Mouse (Mus musculus) liver, embryonic 14.5 days (tissue): ENCODE data around the gene Fnip2. TPM values are rescaled to one million over a fixed set of nuclear protein-coding genes. Genes with fewer than 3 reads are reported as not detected.

Source experiments
- ATAC-seq: fragments of 200-750 bp; cut with Nextera tagmentation; 2 replicates; pipeline ENCODE4 v1.8.0; 2017; ENCODE audit warnings: moderate number of reproducible peaks, mild to moderate bottlenecking, moderate library complexity; ENCODE audit not compliant: insufficient read depth
- DNase-seq, 3 experiments: peaks; one replicate each; pipeline ENCODE4 v3.0.0-alpha.2; 2012 to 2013; ENCODE audit warnings: low read depth in 3 of 3, low spot score in 3 of 3
- H3K27ac ChIP-seq: fragments of 300-500 bp; sonication (generic); 2 replicates; pipeline ENCODE4 v1.5.1; 2014; ENCODE audit warnings: moderate library complexity, mild to moderate bottlenecking, control low read depth, inconsistent platforms
- H3K27me3 ChIP-seq: fragments of 300-500 bp; sonication (generic); 2 replicates; pipeline ENCODE4 v1.6.1; 2014; ENCODE audit warnings: mild to moderate bottlenecking, low read length, moderate library complexity; ENCODE audit not compliant: control insufficient read depth, insufficient read depth
- H3K36me3 ChIP-seq: fragments of 300-500 bp; sonication (generic); replicated peaks from 2 replicates; pipeline ENCODE4 v1.6.1; 2014; ENCODE audit warnings: low read depth; ENCODE audit not compliant: control insufficient read depth, insufficient read depth
- H3K4me1 ChIP-seq, 2 experiments: fragments of 200-500 bp in 1 of 2; fragments of 300-500 bp in 1 of 2; sonication (generic) in 1 of 2; replicated peaks; 2 replicates each; pipeline ENCODE4 v1.6.1; 2012 to 2014; ENCODE audit warnings: antibody characterized with exemption in 1 of 2, inconsistent platforms in 1 of 2, low read length in 1 of 2; ENCODE audit not compliant: control insufficient read depth in 2 of 2, insufficient read depth in 2 of 2
- H3K4me2 ChIP-seq: fragments of 300-500 bp; sonication (generic); 2 replicates; pipeline ENCODE4 v1.6.1; 2014; ENCODE audit warnings: low read depth, mild to moderate bottlenecking, control low read depth, moderate library complexity
- H3K4me3 ChIP-seq, 2 experiments: fragments of 200-500 bp in 1 of 2; fragments of 300-500 bp in 1 of 2; sonication (generic) in 1 of 2; 2 replicates each; pipeline ENCODE4 v1.5.1; 2012 to 2014; ENCODE audit warnings: low read depth in 2 of 2, low read length in 2 of 2, mild to moderate bottlenecking in 2 of 2, control low read depth in 1 of 2, inconsistent platforms in 1 of 2, moderate library complexity in 1 of 2; ENCODE audit not compliant: insufficient read depth in 1 of 2
- H3K9ac ChIP-seq: fragments of 300-500 bp; sonication (generic); replicated peaks from 2 replicates; pipeline ENCODE4 v1.6.1; 2014; ENCODE audit warnings: mild to moderate bottlenecking, control low read depth, moderate library complexity
- H3K9me3 ChIP-seq: fragments of 300-500 bp; sonication (generic); 2 replicates; pipeline ENCODE4 v1.6.1; 2016; ENCODE audit warnings: low read length, mixed read lengths; ENCODE audit not compliant: control insufficient read depth
- CTCF ChIP-seq: IDR thresholded peaks from 2 replicates; pipeline ENCODE4 v1.5.1; 2016; ENCODE audit warnings: antibody characterized with exemption, low read depth, control low read depth
- EP300 ChIP-seq: IDR thresholded peaks from 2 replicates; pipeline ENCODE4 v1.6.1; 2016; ENCODE audit warnings: antibody characterized with exemption, low read depth
- WGBS: fragments of 180-500 bp; shearing (Covaris S2); extraction: QIAGEN DNeasy Blood & Tissue Kit; methylation state at CpG from one replicate; pipeline ENCODE4 v1.1.7; 2014; ENCODE audit not compliant: insufficient replicate concordance; 5-methylcytosine and 5-hydroxymethylcytosine counted together
- polyA plus RNA-seq, 2 experiments: library from polyadenylated mRNA; depleted of rRNA in 1 of 2; stranded (reverse) in 1 of 2; unstranded in 1 of 2; fragments of >200 nt; fragmentation: Nextera tagmentation in 1 of 2; extraction: Ambion mirVana in 1 of 2; gene quantifications; 2 replicates each; pipeline versions ENCODE4 v1.2.1 to v1.2.3; 2012 to 2014

The Fnip2 gene
- polyA plus RNA-seq, 2 experiments = 3.5 to 5.9 TPM

GRCm38 (mm10) chr3:79495151-79495550 is 72.4 kb downstream of the Fnip2 start:
- ATAC-seq (no peak), DNase-seq (no peak)
- no peak overlapping the region for H3K27ac ChIP-seq
- no peaks in the 10 kb centered on the region for H3K27me3 ChIP-seq
- H3K4me3 ChIP-seq = no peak overlapping the region
- no peaks in the 10 kb centered on the region for H3K9me3 ChIP-seq
- no peak overlapping the region for H3K9ac ChIP-seq
- TF ChIP-seq CTCF (0 out of 2 replicates have a peak, but pooled peaks have one; percentile 19), EP300 (no peak)
- peaks cover 43% of the 10 kb centered on the region for H3K36me3 ChIP-seq
- H3K4me2 ChIP-seq = no peak overlapping the region
- 81% methylated on average over 7 of the region's 7 CpGs for WGBS
- no peaks in the 10 kb centered on the region for H3K4me1 ChIP-seq

GRCm38 (mm10) chr3:79494028-79494427 is 73.6 kb downstream of the Fnip2 start:
- WGBS = 89% methylated on average over 8 of the region's 8 CpGs
- DNase-seq (no peak), ATAC-seq (no peak)
- Histone ChIP-seq H3K4me3 (no peak overlapping the region), H3K9me3 (no peaks in the 10 kb centered on the region), H3K4me2 (no peak overlapping the region), H3K4me1 (no peaks in the 10 kb centered on the region), H3K36me3 (peaks cover 40% of the 10 kb centered on the region), H3K27ac (no peak overlapping the region), H3K9ac (no peak overlapping the region), H3K27me3 (no peaks in the 10 kb centered on the region)
- no peak for TF ChIP-seq CTCF
- TF ChIP-seq EP300 = no peak

- H3K4me3 ChIP-seq = no peak overlapping the region
- H3K4me2 ChIP-seq = no peak overlapping the region
- ATAC-seq (no peak), DNase-seq (no peak)
- H3K27ac ChIP-seq = no peak overlapping the region
- H3K4me1 ChIP-seq = no peaks in the 10 kb centered on the region
- H3K36me3 ChIP-seq = peaks cover 49% of the 10 kb centered on the region
- 91% methylated on average over 10 of the region's 10 CpGs for WGBS
- H3K9me3 ChIP-seq = no peaks in the 10 kb centered on the region
- H3K27me3 ChIP-seq = no peaks in the 10 kb centered on the region
- TF ChIP-seq EP300 (no peak), CTCF (no peak)
- no peak overlapping the region for H3K9ac ChIP-seq
These were observed 74.5 kb downstream of the Fnip2 start for GRCm38 (mm10) chr3:79493064-79493463.

GRCm38 (mm10) chr3:79491614-79492013 is 76.0 kb downstream of the Fnip2 start:
- Histone ChIP-seq H3K27me3 (no peaks in the 10 kb centered on the region), H3K36me3 (peaks cover 53% of the 10 kb centered on the region), H3K4me1 (no peaks in the 10 kb centered on the region), H3K9ac (no peak overlapping the region), H3K9me3 (no peaks in the 10 kb centered on the region), H3K4me3 (no peak overlapping the region), H3K27ac (no peak overlapping the region), H3K4me2 (no peak overlapping the region)
- no peak for ATAC-seq
- no peak for DNase-seq
- TF ChIP-seq CTCF = no peak
- no peak for TF ChIP-seq EP300
- 60% methylated on average over 3 of the region's 3 CpGs for WGBS

DNA sequence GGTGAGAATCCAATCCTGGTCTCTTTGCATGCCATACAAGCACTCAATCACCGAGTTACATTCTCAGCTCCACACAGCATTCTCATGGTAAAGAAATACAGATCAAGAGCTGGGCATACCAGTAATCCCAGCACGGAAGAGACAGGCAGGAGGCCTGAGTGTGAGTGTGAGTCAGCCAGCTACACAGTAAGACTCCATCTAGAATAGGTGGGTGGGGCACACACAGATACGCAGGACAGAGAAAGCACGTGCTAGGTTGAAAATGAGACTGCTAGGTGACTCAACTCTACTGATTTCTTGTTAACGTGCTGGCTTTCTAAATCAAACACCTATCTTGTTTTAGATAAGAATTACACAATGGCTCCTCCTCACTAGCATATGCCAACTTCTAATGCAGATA is 77.5 kb downstream of the Fnip2 start:
- no peak overlapping the region for H3K27ac ChIP-seq
- TF ChIP-seq CTCF (no peak), EP300 (no peak)
- H3K4me1 ChIP-seq = no peaks in the 10 kb centered on the region
- H3K9me3 ChIP-seq = no peaks in the 10 kb centered on the region
- 78% methylated on average over 5 of the region's 5 CpGs for WGBS
- H3K27me3 ChIP-seq = no peaks in the 10 kb centered on the region
- no peak overlapping the region for H3K4me3 ChIP-seq
- H3K36me3 ChIP-seq = peaks cover 49% of the 10 kb centered on the region
- DNase-seq (no peak), ATAC-seq (no peak)
- H3K4me2 ChIP-seq = no peak overlapping the region
- no peak overlapping the region for H3K9ac ChIP-seq

DNA sequence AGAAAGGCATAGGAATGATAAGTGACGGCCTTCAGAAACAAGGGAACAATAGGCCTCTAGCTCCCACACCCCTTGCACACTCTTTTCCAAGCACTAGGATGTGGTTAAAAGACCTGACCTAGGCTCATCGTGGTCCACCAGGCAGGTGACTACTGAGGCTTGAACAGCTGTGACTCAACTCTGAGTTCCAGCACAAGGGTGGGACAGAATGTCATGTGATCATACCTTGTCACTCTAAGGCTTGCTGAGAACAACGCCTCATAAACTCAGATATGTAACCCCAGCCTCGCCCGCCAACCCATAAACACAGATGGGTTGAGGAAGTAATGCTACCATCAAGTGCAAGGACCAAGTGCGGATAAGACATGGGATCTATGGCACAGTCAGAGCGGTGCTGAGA is 79.6 kb downstream of the Fnip2 start:
- no peak for ATAC-seq
- H3K4me1 ChIP-seq = no peaks in the 10 kb centered on the region; a peak in 1 of 4 replicates
- H3K9me3 ChIP-seq = no peaks in the 10 kb centered on the region
- H3K4me3 ChIP-seq = no peak overlapping the region
- DNase-seq = no peak
- H3K4me2 ChIP-seq = no peak overlapping the region
- no peak overlapping the region for H3K9ac ChIP-seq
- H3K27ac ChIP-seq = no peak overlapping the region
- no peaks in the 10 kb centered on the region for H3K27me3 ChIP-seq
- H3K36me3 ChIP-seq = peaks cover 44% of the 10 kb centered on the region
- no peak for TF ChIP-seq CTCF
- TF ChIP-seq EP300 = no peak
- WGBS = 82% methylated on average over 7 of the region's 7 CpGs
